Mouse (Mus musculus) thymus, postnatal 10 days (tissue): Measurements from ENCODE around the gene Olfr47.
"Not testable (repeated sequence)": the region's sequence is repeated elsewhere in the genome, so short reads cannot be mapped to it uniquely, and the experiment has no call there.

Source experiments
- DNase-seq, 2 experiments: peaks; one replicate each; pipeline ENCODE4 v3.0.0; 2021; ENCODE audit warnings: low spot score in 2 of 2

Gene Olfr47

DNA sequence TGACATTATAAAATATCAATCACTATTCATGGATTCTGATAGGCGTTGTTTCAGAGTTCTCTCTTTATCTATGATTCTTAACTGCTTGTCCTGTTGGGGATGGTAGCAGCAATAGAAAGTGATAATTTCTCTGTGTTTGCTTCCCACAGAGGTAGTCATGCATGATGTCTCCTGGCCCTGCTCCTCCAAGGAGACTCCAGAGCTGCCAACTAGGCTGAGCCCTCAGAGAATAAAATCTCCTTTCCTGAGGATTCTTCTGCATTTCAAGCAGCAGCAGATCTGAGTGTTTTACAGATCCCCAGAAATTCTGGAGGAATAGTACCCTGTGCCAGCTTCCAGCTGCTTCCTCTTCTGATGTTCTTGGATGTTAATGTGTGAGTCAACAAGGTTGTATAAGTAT, at the start of gene Olfr47:
Gene Olfr47 (plus strand): TSS at position 275 of the 400 bp plus-strand sequence.
- not testable (repeated sequence) for DNase-seq

DNA sequence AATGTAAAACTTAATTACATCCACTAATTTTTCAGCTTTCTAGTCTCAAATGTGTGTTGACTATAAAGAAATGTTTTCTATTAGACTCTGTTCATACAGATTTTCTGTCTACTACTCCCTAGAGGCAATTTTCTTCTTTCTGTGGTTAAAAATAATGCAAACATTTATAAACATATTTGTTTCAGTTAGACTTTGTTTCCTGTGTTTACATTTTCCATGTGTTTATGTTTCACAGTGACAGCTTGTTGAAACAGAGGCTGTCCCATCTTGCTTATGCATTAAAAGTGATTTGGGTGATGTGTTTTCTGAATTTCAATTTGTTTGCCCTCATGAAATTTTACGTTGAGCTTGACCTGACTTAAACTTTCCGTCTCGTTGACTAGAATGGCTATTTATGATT, 40.3 kb upstream of the Olfr47 start:
- DNase-seq: no peak

DNA sequence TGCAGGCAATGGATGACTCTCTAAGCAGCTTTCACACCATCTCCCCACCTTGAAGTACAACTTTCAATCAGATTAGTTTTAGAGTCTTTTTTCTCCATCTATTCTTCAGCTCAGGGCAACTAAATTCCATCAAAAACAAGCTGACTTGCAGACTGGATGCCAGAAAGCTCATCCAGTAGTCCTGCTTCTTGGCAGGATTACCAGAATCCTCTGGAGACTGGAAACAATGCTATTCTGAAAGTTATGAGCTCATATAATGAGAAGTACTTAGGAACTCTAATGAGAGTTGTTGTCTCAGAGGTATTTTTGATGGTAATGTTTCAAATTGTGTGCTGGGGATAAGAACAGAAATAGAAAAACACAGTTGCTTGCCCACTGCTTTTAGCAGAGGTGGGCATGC, 34.5 kb upstream of the Olfr47 start, which contains the start of gene Olfr435:
Gene Olfr435 (plus strand): TSS at position 366 of the 400 bp plus-strand sequence.
- no peak for DNase-seq

DNA sequence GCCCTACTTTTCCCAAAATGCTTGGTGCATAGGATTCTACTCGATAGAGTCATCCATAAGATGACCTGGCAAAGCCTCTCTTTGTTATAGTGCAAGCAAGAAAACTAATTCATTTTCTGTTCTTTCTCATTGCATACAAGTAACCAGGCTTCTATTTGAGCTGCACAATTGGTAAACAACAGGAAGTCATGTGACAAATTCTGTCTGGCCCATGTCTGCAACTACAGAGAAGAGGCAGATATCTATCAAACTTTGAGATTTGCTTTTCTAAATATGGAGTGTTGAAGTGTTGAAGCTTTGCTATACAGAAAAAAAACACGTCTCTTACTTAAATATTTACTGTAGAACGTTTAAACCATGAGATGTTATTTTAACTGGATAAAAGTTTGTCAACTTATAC, 33.2 kb upstream of the Olfr47 start:
- DNase-seq: no peak

DNA sequence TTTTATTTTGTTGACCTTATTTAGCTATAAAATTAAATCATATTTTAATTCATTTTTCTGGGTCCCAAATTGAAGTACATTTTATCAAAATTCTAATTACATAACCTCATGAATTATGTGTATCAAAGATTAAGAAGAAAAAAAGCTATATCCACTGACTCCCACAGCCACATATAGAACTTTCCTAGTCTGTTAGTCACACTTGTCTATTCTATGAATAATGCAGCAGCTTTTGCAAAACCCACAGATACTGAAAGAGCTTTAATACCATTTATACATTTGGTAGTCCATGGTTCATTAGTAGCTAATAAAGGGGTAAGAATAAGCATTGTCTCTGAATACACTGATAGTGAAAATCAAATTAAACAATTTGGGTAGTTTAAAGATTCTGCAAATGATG, 28.5 kb upstream of the Olfr47 start:
- no peak for DNase-seq

DNA sequence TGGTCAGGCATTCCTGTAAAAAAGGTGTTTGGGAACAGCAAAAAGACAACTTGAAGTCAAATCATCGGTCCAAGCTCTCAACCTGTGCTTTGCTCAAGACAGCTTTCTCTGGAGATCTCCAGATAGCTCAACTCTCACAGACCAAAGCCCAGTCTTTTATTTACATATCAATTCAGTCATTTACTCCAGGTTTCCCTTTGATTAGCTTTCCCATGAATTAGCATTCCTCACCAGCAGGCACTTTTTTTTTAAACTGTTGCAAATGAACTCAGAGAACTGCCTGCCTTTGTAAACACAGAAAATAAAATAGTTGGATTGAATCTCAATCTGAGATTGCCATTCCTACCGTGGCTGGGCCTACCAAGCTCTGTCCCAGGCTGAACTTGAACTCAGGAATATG, 26.0 kb upstream of the Olfr47 start:
- DNase-seq: no peak

DNA sequence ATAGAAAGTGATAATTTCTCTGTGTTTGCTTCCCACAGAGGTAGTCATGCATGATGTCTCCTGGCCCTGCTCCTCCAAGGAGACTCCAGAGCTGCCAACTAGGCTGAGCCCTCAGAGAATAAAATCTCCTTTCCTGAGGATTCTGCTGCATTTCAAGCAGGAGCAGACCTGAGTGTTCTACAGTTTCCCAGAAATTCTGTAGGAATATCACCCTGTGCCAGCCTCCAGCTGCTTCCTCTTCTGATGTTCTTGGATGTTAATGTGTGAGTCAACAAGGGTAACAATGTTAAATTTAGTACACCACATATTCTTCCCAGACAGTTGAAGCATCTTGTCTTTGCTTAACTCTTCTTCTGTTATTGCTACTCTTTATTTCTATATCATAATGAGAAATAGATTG, 18.5 kb upstream of the Olfr47 start, which contains the start of gene Olfr434:
Gene Olfr434 (plus strand): TSS at position 149 of the 400 bp plus-strand sequence.
- DNase-seq: not testable (repeated sequence)

DNA sequence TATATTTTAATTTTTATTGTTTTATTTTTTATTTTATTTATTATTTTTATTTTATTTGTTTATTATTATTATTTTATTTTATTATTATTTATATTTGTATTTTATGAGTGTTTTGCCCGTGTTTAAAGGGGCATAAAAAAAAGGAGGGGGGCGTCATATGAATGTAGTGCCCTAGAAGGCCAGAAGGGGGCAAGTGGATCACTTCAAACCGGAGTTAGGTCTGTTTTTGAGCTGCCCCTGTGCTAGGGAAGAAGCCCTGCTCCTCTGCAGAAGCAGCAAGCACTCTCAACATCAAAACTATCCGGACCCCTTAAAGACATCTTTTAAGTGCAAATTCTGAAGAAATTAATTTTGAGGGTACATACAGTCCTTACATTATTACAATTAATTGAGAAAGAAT, 10.7 kb downstream of the Olfr47 start:
- peak in 1 of 2 experiments; percentile 24 for DNase-seq

DNA sequence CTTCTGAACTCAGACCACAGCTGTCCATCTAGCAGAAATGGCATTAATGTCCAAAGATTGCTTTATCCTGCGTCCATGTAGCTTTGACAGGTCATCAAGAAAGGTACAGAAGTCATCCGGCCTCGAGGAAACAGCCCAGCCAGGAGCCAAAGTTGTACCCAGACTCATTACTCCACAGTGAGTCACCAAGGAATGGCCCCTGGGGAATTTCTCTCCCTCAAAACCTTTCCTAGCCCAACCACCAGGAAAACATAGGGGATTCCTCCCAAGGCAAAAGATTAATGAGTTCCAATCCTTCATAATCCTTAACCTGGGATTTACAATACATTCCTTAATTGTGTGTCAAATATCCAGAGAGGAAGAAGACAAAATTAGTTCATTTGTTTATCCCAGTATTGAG, 16.1 kb downstream of the Olfr47 start:
- no peak for DNase-seq

DNA sequence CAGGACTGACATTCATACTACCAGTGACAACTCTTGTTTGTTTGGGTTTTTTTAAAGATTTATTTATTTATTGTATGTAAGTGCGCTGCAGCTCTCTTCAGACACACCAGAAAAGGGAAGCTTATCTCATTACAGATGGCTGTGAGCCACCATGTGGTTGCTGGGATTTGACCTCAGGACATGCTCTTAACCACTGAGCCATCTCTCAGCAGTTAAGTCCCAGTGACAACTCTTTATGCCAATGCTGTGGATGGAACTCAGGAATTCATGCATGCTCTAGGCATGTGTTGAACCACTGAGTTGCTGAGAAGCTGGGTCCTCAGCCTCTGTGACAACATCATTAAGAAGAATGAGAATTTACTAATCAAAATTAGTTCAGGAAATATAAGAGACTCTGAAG, 21.7 kb downstream of the Olfr47 start:
- DNase-seq: no peak

DNA sequence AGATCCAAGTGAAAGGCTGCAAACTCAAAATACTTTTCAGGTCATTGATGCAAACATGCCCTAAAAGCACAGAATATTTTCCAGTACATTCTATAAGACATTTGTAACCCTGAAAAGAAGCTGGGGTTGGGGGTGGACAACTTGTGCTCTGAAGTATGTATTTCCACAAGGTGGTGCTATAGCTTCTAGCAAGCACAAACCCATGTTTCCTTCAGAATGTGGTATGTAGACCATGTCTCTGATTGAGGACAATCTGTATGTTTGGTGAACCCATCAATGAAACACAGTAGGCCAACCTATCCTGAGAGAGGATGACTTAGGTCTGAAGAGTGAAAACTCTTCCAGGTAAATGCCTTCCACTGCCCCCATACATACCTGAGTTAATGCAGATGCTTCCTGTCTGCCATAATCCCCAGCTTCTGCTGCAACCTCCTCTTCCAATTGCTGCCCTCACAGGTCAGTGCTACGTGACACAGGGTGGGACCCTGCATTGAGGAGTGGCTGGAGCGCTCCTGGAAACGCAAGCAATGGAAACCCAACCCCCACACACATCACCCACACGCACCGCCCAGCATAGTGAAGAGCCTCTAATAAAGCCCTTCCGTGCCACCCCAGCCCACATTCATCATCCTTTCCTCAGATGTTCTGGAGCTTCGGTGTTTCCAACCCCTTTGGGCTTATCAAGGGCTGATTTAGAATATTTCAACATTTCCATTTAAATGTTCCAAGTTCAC, 23.0 kb downstream of the Olfr47 start:
- peak in 1 of 2 experiments; percentile 23 for DNase-seq

DNA sequence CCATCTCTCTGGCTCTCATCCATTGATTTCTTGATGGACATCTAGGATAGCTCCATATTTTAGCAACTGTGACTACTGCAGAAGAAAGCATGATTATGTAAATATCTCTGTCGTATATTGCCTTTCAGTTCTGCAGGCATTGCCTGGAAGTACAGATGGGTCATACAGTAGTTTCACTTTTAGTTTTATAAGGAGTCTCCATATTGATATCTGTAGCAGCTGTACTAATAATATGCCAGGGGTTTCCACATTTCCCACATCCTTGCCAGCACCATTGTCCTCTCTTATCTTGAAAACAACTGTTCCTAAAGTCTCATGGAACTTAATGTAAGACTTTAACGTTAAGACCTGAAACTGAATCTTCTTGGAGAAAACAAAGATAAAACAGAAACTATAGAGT, 29.4 kb downstream of the Olfr47 start:
- DNase-seq: no peak

DNA sequence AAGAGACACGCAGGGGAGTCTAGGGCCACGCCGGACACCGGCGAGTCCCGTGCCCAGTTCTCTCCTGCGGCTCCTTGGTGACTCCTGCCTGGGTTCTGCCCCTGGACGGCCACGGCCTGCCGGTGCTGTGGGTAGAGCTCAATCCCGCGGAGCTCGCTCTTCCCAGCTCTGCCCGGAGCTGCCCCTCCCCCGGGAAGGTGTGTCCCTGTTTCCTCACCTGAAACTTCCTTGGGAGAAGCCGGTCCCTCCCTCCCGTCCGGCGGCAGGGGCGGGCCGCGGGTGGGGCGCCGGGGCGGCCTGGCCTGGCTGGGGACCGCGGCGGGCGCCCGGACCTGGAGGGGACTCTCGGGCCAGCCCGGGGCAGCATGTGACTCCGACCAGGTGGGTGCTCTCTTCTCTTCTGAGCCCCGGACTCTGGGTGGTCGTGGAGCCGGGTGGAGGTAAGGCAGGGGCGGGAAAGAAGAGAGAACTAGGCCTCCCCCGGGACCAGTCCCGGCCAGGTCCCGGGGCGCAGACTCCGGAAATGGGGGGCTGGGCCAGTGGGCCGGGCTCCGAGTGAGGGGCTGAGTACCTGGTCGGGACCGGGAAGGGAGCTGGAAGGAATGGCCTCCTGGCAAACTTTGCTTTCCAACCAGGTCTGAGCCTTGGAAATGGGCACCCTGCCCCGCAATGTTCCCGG, 34.2 kb downstream of the Olfr47 start, which contains the start of gene Arhgef5:
Gene Arhgef5 (plus strand): TSS at position 220 of the 679 bp plus-strand sequence.
- peak; percentile 39 for DNase-seq

DNA sequence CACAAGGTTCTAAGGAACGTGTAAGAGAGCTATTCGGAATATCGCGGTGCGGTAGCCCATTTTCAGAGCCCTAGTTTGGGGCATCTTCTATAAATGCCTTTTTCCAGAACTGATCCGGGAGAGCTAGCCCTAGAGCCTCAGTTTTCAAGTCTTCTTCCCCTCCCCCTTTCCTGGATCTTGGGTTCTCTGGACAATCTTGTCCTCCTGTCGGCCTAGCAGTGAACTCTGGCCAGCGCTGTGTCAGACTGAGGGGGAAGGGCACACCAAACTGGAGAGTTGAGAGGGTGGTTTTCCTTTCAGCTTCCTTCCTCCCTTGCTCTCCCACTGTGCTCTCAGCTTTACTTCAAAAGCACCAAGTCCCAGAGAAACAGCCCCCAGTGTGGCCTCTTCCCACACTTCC, 35.0 kb downstream of the Olfr47 start:
- DNase-seq: peak in 1 of 2 experiments; percentile 13

DNA sequence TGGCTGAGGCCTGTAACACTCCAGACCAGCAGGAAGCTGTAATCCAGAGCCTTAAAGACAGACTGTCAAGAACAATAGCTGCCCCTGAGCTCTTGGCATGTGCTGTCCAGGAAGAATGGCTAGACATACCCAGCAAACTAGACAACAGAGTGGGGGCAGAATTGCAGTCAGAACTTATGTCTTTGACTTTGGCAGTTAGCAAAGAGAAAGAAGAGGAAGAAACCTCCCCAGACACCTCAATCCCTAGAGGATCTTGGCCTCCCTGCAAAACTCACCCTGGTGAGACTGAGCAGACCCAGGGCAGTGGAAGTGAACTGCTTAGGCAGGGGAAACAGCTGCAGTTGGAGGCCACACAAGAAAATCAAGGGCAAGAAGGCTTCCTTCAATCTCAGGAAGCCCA, 41.3 kb downstream of the Olfr47 start:
- no peak for DNase-seq

DNA sequence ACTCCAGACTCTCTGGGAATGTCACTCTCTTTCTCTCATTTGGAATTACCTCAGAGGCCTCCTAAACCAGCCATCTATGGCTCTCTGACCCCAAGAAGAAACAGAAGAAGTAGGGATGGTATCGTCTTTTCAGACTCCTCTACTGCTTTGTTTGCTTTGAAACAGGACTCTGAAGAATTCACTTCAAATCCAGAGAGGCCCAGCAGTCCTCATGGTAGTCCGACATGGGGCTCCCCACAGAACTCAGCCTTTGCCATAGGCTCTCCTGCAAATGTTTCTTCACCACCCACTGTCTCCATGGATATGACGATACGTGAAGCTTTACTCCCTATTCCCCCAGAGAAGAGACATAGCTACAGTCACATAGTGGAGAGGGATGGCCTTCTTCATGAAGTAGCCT, 42.8 kb downstream of the Olfr47 start:
- DNase-seq: no peak

DNA sequence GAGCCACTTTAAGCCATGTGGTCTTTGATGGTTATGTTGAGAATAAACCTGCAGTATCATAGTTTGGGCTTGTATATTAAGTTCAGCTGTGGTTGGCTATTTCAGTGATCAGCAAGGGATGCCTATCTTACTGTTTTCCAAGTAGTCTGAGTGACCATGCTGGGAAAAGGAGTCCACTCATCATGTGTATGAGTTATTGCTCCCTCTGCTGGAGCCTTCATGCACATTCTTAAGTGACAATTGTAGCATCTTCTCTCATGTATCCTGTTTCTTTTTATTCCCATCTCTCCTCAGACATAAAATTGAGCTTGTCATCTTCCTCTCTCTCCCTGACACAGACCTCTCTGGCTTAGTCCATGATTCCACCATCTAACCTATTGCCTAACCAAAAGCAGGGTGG, 46.9 kb downstream of the Olfr47 start:
- no peak for DNase-seq

DNA sequence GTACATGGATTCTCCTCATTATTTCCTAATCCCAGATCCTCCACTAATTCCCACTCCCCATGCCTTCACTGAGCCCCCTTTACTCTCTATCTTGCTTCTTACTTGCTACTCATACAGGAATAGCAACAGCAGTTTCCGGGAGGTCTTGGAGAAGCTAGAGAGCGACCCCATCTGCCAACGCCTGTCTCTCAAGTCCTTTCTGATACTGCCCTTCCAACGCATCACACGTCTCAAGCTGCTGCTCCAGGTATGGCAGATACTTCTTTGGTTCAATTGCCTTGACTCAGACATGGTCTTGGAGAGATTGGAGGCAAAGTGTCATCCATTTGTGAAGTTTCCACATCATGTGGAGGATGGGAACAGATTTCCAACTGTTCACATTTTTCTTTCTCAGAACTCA, 49.2 kb downstream of the Olfr47 start:
- no peak for DNase-seq
